Mouse (Mus musculus) kidney, embryonic 15.5 days (tissue): ENCODE measurements at regions not wholly inside any gene's neighbourhood (a gene's known extent, or its start where the extent isn't known, plus 50 kb on each side); places are given as distances from the start of the nearest gene placed in this dataset.

Experiments
- ATAC-seq: fragments of 200-750 bp; cut with Nextera tagmentation; replicated peaks from 2 replicates; pipeline ENCODE4 v1.8.0; 2017; ENCODE audit warnings: moderate TSS enrichment; ENCODE audit not compliant: low FRiP score
- H3K27ac ChIP-seq: fragments of 300-500 bp; sonication (generic); 2 replicates; pipeline ENCODE4 v1.5.1; 2015; ENCODE audit warnings: mild to moderate bottlenecking, inconsistent platforms
- H3K27me3 ChIP-seq: fragments of 300-500 bp; sonication (generic); 2 replicates; pipeline ENCODE4 v1.6.1; 2015; ENCODE audit warnings: inconsistent platforms
- H3K36me3 ChIP-seq: fragments of 300-500 bp; sonication (generic); 2 replicates; pipeline ENCODE4 v1.6.1; 2015; ENCODE audit warnings: inconsistent platforms
- H3K4me1 ChIP-seq: fragments of 300-500 bp; sonication (generic); 2 replicates; pipeline ENCODE4 v1.6.1; 2015; ENCODE audit warnings: inconsistent platforms
- H3K4me2 ChIP-seq: fragments of 300-500 bp; sonication (generic); 2 replicates; pipeline ENCODE4 v1.6.1; 2015; ENCODE audit warnings: moderate library complexity, mild to moderate bottlenecking, inconsistent platforms
- H3K4me3 ChIP-seq: fragments of 300-500 bp; sonication (generic); replicated peaks from 2 replicates; pipeline ENCODE4 v1.5.1; 2015; ENCODE audit warnings: mild to moderate bottlenecking, inconsistent platforms
- H3K9ac ChIP-seq: fragments of 300-500 bp; sonication (generic); 2 replicates; pipeline ENCODE4 v1.6.1; 2015; ENCODE audit warnings: mild to moderate bottlenecking, inconsistent platforms
- H3K9me3 ChIP-seq: fragments of 300-500 bp; sonication (generic); replicated peaks from 2 replicates; pipeline ENCODE4 v1.6.1; 2016; ENCODE audit warnings: inconsistent platforms
- WGBS: fragments of 180-500 bp; shearing (Covaris S2); methylation state at CpG from one replicate; pipeline ENCODE4 v1.1.7; 2015; ENCODE audit warnings: mixed read lengths; 5-methylcytosine and 5-hydroxymethylcytosine counted together

DNA sequence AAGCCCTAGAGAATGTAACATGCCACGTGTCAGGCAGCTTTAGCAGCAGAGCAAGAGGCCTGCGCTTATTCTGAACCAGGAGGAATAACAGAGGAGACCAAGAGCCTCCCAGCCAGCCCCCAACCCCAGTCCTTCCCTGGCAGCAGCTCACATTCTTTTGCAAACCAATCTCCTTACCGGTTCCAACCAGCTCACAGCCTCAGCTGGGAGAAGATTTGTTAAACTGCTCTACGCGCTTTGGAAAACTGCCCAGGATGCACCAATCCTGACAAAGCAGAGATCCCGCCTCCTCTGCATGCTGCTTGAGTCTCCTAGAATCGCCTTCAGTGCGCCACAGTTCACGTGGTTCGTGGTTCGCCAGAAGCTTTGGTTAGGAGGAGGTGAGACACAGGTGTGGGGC is 51.8 kb downstream of the Gm9376 start:
- 54% methylated on average over 11 of the region's 11 CpGs for WGBS
- H3K4me2 ChIP-seq = no peak overlapping the region
- H3K9me3 ChIP-seq = no peaks in the 10 kb centered on the region
- no peak overlapping the region for H3K27ac ChIP-seq
- peaks cover 9% of the 10 kb centered on the region for H3K4me1 ChIP-seq
- H3K27me3 ChIP-seq = peaks cover 43% of the 10 kb centered on the region
- no peak for ATAC-seq
- no peak overlapping the region for H3K9ac ChIP-seq
- no peak overlapping the region for H3K4me3 ChIP-seq
- H3K36me3 ChIP-seq = no peaks in the 10 kb centered on the region

DNA sequence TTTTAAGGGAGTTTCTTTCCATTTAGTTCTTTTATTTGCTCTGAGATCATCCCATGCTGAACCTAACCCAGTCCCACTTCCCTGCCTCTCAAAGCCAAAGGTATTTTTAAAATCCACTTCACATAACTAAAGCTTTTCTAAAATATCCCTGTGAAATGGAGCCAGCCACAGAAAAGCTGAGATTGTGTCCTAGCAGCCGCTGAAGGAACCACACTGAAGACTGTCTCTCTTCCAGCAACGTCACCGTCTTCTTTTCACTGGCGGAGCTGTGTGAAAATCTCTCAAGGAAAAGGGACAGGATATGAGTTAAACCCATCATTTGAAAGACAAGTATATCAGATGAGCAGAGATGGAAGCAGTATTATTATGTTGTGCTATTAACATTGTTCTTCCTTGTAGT is 53.3 kb downstream of the Gm9376 start:
- 85% methylated on average over 4 of the region's 4 CpGs for WGBS
- H3K27me3 ChIP-seq = peaks cover 52% of the 10 kb centered on the region
- H3K4me1 ChIP-seq = peaks cover 9% of the 10 kb centered on the region
- ATAC-seq = no peak
- no peak overlapping the region for H3K4me3 ChIP-seq
- H3K9me3 ChIP-seq = no peaks in the 10 kb centered on the region
- no peaks in the 10 kb centered on the region for H3K36me3 ChIP-seq
- H3K4me2 ChIP-seq = no peak overlapping the region
- no peak overlapping the region for H3K9ac ChIP-seq
- H3K27ac ChIP-seq = no peak overlapping the region

DNA sequence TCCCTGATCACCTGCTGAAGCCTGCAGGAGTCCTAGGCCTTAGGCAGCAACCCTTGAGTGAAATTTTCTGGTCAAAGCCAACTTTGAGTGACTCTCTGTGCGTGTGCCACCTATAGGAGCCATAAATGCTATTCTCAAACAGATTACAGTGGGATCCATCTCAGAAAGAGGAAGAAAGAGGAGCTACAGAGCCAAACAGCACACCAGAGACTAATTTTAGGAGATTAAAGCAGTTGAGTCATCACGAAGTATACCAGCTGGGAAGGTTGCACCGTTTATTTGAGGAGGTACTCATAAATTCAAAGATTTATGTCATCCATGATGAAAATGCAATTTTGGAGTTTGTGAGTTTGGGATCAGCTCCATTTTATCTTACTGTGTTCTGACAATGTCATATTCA is 54.3 kb downstream of the Gm9376 start:
- WGBS = 75% methylated on average over 3 of the region's 3 CpGs
- no peak overlapping the region for H3K27ac ChIP-seq
- ATAC-seq = no peak

DNA sequence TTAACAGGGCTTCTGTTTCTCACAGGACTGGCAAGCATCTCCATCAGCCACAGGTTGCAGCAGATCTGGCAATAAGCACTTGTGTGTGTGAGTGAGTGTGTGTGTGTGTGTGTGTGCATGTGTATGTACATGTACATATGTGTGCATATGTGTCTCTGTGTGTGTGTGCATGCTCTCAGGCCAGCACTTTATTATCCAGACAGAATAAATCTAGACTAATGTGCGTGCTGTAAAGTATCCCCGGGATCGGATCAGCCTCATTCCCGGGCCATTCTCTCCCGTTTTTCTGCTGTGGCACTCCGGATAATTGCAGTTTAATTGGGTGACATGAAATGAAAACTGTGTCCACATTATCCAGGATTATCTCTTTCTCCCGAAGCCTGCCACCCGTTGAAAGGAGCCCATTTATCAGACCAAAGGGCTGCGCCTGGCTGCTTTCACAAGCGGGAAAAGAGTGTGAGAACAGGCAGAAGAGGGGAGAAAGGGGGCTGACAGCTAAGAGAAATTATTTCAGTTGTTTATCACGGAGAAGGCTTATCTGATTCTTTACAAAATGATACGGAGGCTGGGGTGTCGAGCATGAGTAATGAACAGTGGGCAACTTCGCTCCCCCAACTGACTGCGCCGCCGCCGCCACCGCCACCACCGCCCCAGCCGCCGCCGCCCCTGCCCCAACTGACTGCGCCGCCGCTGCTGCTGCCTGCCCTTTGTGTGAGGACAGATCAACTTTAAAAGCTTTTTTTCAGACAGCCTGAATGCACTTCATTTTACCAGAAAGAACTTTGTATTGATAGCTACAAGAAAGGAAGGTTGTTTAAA is 55.5 kb downstream of the Gm9376 start:
- H3K27ac ChIP-seq = no peak overlapping the region
- peak overlapping the region; percentile 34 for H3K4me3 ChIP-seq
- H3K4me1 ChIP-seq = peaks cover 9% of the 10 kb centered on the region
- no peak for ATAC-seq
- no peaks in the 10 kb centered on the region for H3K36me3 ChIP-seq
- WGBS = 16% methylated on average over 26 of the region's 26 CpGs
- no peak overlapping the region for H3K9ac ChIP-seq
- H3K27me3 ChIP-seq = peaks cover 52% of the 10 kb centered on the region
- H3K9me3 ChIP-seq = no peaks in the 10 kb centered on the region
- peak overlapping the region; percentile 62 for H3K4me2 ChIP-seq

More for the DNA sequence above, 54.3 kb downstream of the Gm9376 start:
- H3K9ac ChIP-seq = no peak overlapping the region
- H3K4me2 ChIP-seq = no peak overlapping the region
- H3K9me3 ChIP-seq = no peaks in the 10 kb centered on the region
- no peaks in the 10 kb centered on the region for H3K36me3 ChIP-seq
- peaks cover 52% of the 10 kb centered on the region for H3K27me3 ChIP-seq
- H3K4me1 ChIP-seq = peaks cover 9% of the 10 kb centered on the region
- H3K4me3 ChIP-seq = no peak overlapping the region

DNA sequence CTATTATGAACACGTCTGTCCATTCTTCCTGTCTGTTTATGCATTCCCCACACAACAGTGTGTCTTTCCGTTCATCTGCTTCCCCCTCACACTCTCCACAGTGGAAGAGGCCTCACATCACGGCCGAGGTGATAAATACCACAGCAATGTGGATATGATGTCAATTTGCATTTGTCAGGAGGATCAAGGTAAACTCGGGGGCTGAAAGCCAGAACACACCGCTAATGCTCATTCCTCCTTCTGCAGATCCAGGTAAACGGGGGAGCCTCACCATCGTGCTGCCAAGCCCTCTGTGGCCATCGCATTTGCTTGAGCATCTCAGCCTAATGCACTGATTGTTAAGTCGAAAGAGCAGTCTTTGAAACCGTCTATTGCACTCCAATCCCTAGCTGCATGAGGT is 56.1 kb downstream of the Gm9376 start:
- 14% methylated on average over 11 of the region's 11 CpGs for WGBS

DNA sequence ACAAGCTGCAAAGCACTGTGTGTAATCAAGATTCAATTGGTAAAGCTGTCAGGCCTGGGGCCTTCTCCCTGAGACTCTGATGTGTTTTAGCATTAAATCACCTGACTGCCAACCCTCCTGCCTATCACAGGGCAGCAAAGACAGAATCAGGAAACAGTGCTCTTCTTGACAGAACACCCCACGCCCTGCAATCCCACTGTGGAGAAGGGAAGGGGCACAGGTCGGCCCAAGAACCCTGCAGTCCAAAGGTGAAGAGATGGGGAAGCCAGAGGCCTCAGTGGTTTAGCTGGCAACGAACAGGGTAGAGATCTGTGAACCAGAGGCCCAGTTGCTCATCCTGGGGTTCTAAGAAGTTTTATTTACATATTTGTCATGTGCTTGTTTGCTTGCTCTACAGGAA is 71.3 kb downstream of the Gm9376 start:
- no peaks in the 10 kb centered on the region for H3K9me3 ChIP-seq
- WGBS = 76% methylated on average over 3 of the region's 3 CpGs
- no peak overlapping the region for H3K27ac ChIP-seq
- H3K4me3 ChIP-seq = no peak overlapping the region
- no peak overlapping the region for H3K9ac ChIP-seq
- no peaks in the 10 kb centered on the region for H3K27me3 ChIP-seq
- H3K36me3 ChIP-seq = no peaks in the 10 kb centered on the region
- H3K4me1 ChIP-seq = no peaks in the 10 kb centered on the region
- ATAC-seq = no peak
- H3K4me2 ChIP-seq = no peak overlapping the region

More for the DNA sequence above, 56.1 kb downstream of the Gm9376 start:
- peaks cover 9% of the 10 kb centered on the region for H3K4me1 ChIP-seq
- no peaks in the 10 kb centered on the region for H3K9me3 ChIP-seq
- peak overlapping the region; percentile 34 for H3K4me3 ChIP-seq
- no peak overlapping the region for H3K27ac ChIP-seq
- H3K9ac ChIP-seq = no peak overlapping the region
- peak overlapping the region; percentile 62 for H3K4me2 ChIP-seq
- no peak for ATAC-seq
- peaks cover 52% of the 10 kb centered on the region for H3K27me3 ChIP-seq
- no peaks in the 10 kb centered on the region for H3K36me3 ChIP-seq

DNA sequence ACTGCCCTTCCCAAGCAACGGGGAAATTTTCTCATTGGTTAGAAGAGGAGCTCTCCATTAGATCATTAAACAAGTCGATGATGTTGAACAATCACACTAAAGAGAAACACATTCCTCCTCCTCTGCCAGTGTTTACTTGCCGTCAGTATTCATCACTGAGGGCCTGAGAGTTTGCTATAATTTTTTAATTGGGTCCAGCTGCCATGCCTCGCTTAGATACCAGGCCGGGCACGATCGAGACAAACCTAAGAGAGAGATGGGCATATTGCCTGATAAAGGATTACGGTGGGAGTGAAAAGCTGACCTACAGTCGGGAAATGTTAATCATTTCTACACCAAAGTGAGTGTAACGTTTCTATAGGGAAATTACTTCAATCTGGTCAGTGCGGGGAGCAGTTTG is 96.2 kb downstream of the Gm9376 start:
- ATAC-seq = no peak
- Histone ChIP-seq H3K36me3 (no peaks in the 10 kb centered on the region), H3K4me1 (0 out of 2 replicates have a peak, but pooled peaks cover 3% of the 10 kb centered on the region), H3K9me3 (no peaks in the 10 kb centered on the region), H3K27ac (no peak overlapping the region), H3K4me3 (peak overlapping the region; percentile 21), H3K4me2 (peak overlapping the region; percentile 52), H3K27me3 (peaks cover 14% of the 10 kb centered on the region; the same call in 1 of the 2 replicates), H3K9ac (no peak overlapping the region)
- 39% methylated on average over 11 of the region's 11 CpGs for WGBS

DNA sequence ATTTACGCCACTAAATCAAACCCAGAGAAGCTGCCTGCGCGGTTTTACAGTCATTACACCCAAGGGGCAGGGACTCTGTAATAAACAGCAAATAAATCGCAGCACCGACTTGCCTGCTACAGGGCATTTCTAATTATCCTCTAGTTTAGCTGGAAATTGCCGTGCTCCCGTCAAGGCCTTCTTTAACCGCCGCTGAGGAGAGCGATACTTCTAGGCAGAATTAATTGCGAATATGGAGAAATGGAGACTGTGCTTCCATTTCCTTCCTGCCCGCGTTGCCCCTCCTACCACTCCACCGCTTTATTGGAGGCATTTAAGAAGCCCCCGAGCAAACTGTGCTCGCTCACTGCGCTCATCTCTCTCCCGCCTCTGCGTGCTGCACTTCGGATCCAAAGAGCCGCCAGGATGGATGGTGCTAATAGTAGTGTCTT is 96.6 kb downstream of the Gm9376 start:
- Histone ChIP-seq H3K4me1 (peaks cover 3% of the 10 kb centered on the region; the same call in 1 of the 2 replicates), H3K27ac (no peak overlapping the region), H3K36me3 (no peaks in the 10 kb centered on the region), H3K9ac (no peak overlapping the region), H3K4me2 (peak overlapping the region; percentile 52), H3K27me3 (peaks cover 14% of the 10 kb centered on the region; the same call in 1 of the 2 replicates), H3K9me3 (no peaks in the 10 kb centered on the region), H3K4me3 (peak overlapping the region; percentile 21)
- no peak for ATAC-seq
- WGBS = 38% methylated on average over 21 of the region's 21 CpGs

DNA sequence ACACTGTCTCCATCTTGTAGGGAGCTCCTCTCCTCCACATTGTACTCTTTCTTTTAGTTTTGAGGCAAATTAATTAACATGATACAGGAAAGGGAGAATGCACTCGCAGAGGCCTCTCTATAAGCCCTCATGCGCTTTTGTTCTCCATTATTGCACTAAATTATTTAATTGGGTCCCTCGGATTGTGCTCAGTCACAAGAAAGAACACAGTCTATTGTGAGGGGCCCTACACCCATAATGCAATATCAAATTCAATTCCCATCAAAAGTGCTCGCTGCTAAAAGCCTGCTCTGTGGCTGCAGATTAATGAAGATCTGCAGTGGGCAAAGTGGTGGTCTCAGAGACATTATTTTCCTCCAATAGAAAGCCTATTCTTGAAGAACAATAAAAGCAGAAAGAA is 99.8 kb downstream of the Gm9376 start:
- Histone ChIP-seq H3K9me3 (no peaks in the 10 kb centered on the region), H3K9ac (no peak overlapping the region), H3K27ac (no peak overlapping the region), H3K36me3 (no peaks in the 10 kb centered on the region), H3K4me1 (peaks cover 14% of the 10 kb centered on the region), H3K4me3 (no peak overlapping the region), H3K4me2 (no peak overlapping the region), H3K27me3 (peaks cover 19% of the 10 kb centered on the region; the same call in 1 of the 2 replicates)
- ATAC-seq = no peak
- 76% methylated on average over 4 of the region's 4 CpGs for WGBS

DNA sequence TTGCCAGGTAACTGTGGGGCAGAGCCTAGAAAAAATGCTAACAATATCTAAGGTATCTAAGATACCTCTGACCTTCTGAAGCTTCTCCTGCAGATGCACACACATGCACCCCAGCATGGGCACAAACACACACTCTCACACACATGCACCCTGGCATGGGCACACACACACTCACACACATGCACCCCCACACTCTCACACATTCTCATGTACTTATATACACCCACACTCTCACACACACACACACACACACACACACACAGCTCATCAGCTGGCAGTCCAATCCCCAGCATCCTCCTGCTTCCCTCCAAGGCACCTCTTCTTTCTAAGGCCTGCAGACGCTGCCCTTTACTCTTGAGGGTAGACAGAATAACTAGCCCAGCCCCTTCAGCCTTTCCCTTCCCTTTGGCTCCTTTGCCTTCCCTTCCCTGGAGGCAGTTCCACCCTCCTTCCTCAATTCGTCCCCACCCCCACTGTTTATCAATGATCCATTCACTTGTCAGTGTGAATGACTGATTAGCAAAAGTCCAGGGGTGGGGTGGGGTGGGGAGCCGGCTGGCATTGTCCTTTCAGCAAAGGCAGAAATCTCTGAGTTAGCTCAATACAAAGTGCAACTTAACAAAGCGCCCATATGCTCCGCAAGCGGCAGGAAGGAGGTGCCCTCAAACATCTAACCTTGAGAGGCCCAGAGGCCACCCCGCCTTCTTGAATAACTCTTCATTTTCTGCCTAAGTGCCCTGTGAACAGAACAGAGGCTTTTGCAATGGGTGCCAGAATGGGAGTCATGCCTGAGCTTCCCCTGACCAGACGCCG is 102.1 kb downstream of the Gm9376 start:
- peak overlapping the region; percentile 37 for H3K4me2 ChIP-seq
- H3K27ac ChIP-seq = no peak overlapping the region
- H3K9ac ChIP-seq = no peak overlapping the region
- peaks cover 17% of the 10 kb centered on the region; the same call in 1 of the 2 replicates for H3K27me3 ChIP-seq
- no peaks in the 10 kb centered on the region for H3K9me3 ChIP-seq
- WGBS = 10% methylated on average over 9 of the region's 9 CpGs
- H3K4me3 ChIP-seq = no peak overlapping the region
- no peaks in the 10 kb centered on the region for H3K36me3 ChIP-seq
- peak; percentile 44; the same call in 1 of the 2 replicates for ATAC-seq
- peaks cover 11% of the 10 kb centered on the region for H3K4me1 ChIP-seq

DNA sequence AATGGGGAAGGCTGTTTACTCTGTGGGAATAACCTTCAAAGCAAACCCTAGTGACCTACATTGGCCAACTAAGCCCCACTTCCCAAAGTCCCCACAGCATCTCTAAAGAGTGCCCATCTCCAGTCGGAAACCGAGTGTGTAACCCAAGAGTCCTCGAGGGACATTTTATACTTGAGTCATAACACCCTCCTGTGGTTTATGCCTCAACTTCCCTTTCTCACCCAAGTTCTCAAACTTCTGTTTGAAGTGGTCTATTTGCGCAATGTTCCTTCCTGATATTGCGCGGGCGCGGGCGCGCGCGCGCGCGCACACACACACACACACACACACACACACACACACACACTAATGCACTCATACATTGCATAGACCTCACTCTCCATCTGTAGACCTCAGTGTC is 104.6 kb downstream of the Gm9376 start:
- Histone ChIP-seq H3K9ac (no peak overlapping the region), H3K4me3 (no peak overlapping the region), H3K27ac (no peak overlapping the region), H3K4me1 (peaks cover 11% of the 10 kb centered on the region), H3K27me3 (peaks cover 10% of the 10 kb centered on the region; the same call in 1 of the 2 replicates), H3K9me3 (no peaks in the 10 kb centered on the region), H3K36me3 (no peaks in the 10 kb centered on the region), H3K4me2 (no peak overlapping the region)
- 98% methylated on average over 15 of the region's 15 CpGs for WGBS
- ATAC-seq = no peak
